Mouse (Mus musculus): ENCODE measurements around the gene Mup16.
"Not testable (repeated sequence)": the region's sequence is repeated elsewhere in the genome, so short reads cannot be mapped to it uniquely, and the experiment has no call there.

Gene Mup16

DNA sequence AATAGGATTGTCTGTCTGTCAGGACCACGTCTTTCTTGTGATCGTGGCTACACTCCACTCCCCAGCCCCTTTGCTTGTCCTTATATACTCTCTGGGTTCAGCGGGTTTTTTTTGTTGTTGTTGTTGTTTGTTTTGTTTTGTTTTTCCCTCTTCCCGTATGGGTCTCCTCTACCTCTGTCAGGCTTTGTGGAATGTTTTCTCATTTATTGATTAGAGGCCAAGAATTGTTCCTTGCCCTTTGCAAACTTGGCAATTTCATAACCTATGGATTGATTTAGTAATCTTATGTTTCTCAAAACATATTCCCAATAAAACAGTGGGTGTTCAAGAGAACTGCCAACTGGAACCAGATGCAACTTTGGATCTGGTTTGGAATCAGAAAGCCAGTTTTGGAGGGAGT, at the start of gene Mup16:
Gene Mup16, minus strand, starts transcription at position 101 of the 400 bp plus-strand sequence.
- not testable (repeated sequence) for DNase-seq

DNA sequence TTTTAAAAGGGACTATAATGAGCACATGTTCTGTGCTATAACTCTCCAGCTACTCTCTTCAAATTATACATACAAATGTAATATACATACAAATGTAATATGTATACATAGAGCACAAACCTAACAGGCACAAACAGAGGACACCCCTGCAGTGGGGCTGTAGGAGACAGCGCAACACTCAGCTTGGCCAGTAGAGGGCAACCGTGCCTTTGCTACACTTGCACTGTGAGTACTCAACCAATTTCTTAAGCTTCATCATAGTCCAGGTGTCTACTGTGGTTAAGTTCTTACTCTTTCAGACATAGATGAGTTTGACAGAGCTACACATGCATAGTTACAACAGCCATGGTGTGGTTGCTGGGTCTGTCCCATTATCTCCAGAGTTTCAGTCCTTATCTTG, 36.6 kb upstream of the Mup16 start:
- DNase-seq = peak; percentile 13

All from lung, postnatal 10 days (tissue).